Mouse (Mus musculus) Muller cell, postnatal 12 days (primary cell): ENCODE measurements at regions not wholly inside any gene's neighbourhood (a gene's known extent, or its start where the extent isn't known, plus 50 kb on each side); places are given as distances from the start of the nearest gene placed in this dataset.
A peak's percentile ranks its signal among the peaks of the same experiment; 100 is the strongest.

Experiments
- DNase-seq: peaks from one replicate; pipeline ENCODE4 v3.0.0-alpha.2; 2015; ENCODE audit errors: inconsistent ontology term

DNA sequence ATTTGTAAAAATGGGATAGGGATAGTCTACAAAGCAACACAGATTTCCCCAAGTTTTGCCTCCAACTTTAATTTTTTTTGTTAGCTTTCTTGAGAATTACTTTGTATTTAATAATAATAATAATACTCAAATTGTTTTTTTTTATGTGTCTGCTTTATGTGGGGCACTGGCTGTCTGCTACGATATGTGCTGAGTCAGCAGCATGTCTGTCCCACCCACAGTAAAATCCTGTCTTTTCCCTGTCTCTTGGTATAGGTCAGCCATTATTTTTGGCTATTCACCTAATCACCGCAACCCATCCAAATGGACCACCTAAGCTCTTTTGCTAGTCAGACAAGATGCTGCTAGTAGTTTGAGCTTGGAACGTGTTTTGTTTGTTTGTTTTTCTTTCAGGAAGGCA is 473.0 kb downstream of the Hs3st4 start:
- no peak for DNase-seq

- DNase-seq, result no peak
Measured at GRCm38 (mm10) chr7:124487326-124487725, 504.7 kb downstream of the Hs3st4 start.

- DNase-seq, result no peak
Measured at GRCm38 (mm10) chr7:124491109-124491793, 508.6 kb downstream of the Hs3st4 start.

DNA sequence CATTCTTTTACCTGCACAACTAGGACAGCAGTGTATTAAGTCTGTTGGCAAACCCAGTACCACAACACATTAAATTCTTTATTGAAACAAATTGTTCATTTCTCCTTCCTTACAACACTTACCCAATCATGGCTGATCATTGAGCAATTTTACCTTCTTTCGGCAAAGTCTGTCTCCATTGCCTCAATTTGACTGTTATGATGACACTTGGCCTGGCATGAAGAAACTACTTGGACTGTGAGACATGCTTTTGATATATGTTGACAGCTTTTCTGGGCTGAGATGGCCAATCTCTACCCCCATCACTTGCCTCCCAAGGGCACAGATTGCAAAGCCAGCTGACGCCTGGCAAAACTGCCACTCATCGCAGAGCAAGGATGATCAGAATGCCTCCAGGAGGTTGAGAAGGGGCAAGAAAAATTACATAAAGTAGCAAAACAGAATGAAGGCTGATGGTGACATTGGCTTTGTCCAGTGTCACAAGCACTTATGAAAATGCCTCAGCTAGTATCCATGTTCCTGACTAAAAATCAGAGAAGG is 509.3 kb downstream of the Hs3st4 start:
- no peak for DNase-seq

GRCm38 (mm10) chr7:124500636-124501035 is 518.0 kb downstream of the Hs3st4 start:
- no peak for DNase-seq

- DNase-seq, result no peak
Measured at GRCm38 (mm10) chr7:124502760-124503159, 520.1 kb downstream of the Hs3st4 start.

- no peak for DNase-seq
Measured at GRCm38 (mm10) chr7:124549038-124549437, 566.4 kb downstream of the Hs3st4 start.

DNA sequence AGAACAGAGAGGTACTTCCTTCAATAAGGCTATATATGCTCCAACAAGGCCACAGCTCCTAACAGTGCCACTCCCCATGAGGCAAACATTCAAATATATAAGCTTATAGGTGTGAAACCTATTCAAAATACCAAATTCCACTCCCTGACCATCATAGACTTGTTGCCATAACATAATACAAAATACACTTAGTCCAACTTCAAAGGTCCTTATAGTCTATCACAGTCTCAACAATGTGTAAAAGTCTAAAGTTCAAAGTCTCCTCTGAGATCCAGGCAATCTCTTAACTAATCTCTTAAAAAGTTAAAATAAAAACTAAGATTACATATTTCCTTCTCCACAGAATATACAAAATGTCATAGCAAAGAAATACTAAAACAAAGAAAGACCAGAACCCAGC is 574.5 kb downstream of the Hs3st4 start:
- DNase-seq, result no peak

DNA sequence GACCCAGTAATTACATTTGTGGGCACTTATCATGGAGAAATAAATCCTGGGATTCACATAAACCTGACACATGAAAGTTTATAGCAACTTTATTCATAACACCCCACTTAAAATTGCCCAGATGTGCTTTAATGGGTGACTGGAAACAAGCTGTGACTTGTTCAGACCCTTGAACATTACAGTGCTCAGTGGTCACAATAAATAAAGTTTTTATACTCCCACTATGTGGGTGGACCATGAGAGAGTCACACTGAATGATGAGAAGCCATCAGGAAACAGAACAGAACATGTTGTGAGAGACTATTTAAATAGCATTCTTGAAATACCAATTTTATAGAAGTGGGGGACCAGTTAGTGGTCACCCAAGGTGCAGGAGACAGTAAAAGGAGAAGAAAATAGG is 588.1 kb downstream of the Hs3st4 start:
- no peak for DNase-seq

GRCm38 (mm10) chr7:124573666-124574065 is 591.0 kb downstream of the Hs3st4 start:
- DNase-seq, result no peak

DNA sequence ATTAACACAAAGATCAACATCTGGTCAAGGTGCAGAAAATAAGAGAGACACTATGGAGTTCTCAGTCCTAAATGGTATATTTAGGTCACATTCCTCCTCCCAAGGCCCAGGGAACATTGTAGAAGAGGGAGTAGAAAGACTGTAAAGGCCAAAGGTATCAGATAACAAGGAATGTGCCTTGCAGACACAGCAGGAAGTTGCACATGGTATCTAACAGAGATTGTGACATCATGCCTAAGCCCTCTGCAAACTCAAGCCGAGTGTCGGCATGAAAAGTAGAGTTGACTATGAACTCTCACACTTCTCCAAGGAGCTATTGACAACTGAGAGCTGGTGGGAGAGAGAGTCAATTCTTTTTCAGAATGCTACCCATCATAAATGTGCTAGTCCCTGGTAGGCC is 598.7 kb downstream of the Hs3st4 start:
- no peak for DNase-seq

DNA sequence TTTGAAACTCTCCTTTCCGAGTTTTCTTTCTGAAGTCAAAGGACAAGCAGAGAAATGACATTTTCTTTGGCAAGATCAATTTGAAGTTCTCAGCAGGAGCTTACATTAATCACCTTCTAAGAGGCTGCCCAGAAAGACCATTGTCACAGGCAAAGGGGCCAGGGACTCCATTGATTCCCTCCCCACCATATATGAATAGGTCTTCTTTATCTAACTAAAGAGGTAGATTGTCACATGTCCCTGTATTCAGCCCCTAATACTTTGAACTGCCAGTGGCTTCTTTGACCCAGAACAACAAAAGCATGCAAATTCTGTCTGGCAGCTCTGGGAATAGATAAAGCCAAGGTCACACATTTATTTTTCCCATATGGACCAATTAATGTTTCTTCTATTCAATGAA is 602.6 kb downstream of the Hs3st4 start:
- no peak for DNase-seq

DNA sequence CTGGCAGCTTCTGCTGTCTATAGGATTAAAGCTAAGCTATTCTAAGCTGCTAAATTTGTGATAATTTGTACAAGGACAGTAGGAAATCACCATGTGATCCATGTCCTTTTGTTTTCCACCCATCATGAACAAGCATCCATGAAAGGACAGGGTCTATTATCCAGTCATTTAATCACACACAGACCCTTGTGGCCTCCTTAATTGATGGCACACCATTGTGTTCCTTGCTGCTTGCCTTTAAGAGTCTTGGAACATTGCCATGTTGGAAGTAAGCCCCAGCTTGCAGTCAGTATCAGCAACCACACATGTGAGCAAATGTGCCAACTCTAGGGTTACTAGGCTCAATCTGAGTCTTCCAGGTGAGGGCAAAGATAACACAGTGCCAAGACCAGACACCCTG is 608.7 kb downstream of the Hs3st4 start:
- no peak for DNase-seq

DNA sequence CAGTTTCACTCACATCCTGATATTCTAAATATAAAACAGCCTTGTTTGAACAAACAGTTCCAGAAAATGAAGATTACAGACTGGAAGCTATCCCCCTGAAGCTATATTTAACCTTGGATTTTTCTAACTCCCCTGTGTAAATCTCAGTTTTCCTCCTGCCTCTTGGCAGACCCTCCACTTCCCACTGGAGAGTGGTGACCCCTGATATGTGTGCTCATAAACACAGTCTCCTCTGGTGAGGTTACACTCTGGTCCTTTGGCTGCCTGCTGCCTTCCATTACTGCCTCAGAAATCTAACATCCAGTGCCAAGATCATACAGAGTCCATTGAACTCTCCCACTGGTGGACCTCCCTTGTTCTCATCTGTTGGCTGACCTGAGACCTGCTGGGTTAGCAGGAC is 610.8 kb downstream of the Hs3st4 start:
- DNase-seq, result no peak

- DNase-seq, result no peak
Measured at GRCm38 (mm10) chr7:124600767-124601166, 618.1 kb downstream of the Hs3st4 start.

GRCm38 (mm10) chr7:124604581-124604980 is 621.9 kb downstream of the Hs3st4 start:
- DNase-seq, result no peak

GRCm38 (mm10) chr7:124605978-124606377 is 623.3 kb downstream of the Hs3st4 start:
- DNase-seq, result no peak

DNA sequence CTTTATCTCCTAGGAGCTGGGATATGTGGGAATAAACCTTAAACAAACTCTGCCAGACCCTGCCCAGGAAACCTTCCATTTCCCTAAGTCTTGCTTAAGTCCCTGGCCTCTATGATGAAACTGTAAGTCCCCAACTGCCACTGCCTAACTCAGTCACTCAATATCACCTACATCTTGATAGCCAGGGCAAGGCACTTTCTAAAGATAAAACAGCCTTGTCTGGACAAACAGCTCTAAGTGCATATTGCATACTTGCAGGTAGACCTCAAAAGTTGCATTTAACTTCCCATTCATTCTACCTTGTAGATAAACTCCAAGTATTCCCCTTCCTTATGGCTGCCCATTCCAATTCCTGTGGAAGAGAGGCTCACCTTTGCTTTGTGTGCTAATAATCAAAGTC is 624.4 kb downstream of the Hs3st4 start:
- no peak for DNase-seq

- DNase-seq, result no peak
Measured at GRCm38 (mm10) chr7:124610437-124610836, 627.8 kb downstream of the Hs3st4 start.

GRCm38 (mm10) chr7:124647131-124647530 is 664.5 kb downstream of the Hs3st4 start:
- no peak for DNase-seq

DNA sequence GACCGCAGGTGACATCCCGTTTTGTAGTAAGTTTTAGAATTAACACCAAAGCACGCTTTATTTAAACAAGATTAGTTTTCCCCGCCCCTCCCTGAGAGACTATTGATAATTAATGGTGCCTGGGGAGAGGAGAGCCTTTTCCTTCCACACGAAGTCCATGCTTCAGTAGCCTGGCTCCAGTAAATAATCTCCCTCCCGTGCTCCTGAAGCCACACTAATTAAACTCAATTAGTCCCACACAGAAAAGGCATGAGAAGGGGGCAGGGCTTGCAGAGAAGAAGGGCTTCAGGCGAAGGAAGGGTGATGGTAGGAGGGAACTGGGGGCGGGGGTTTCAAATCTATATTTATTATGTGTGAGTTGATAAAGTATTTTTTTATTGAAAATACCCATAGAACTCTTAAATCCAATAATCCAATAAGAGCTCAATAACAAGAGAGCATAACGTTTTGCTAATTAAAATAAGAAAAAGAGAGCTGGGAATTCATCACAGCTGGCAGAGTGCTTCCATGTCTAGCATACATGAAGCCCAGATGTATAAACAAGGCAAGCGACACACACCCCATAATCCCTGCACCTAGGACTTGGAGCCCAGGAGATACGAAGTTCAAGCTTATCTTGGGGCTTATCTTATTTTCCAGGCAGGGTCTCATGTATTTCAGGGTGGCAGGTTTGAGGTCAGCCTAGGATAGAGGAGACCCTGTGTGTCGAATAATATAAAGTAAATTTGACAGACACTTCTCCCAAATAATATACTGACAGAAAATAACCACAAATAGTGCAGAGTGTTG is 684.7 kb downstream of the Hs3st4 start:
- no peak for DNase-seq

GRCm38 (mm10) chr7:124668058-124668457 is 685.4 kb downstream of the Hs3st4 start:
- DNase-seq, result no peak

DNA sequence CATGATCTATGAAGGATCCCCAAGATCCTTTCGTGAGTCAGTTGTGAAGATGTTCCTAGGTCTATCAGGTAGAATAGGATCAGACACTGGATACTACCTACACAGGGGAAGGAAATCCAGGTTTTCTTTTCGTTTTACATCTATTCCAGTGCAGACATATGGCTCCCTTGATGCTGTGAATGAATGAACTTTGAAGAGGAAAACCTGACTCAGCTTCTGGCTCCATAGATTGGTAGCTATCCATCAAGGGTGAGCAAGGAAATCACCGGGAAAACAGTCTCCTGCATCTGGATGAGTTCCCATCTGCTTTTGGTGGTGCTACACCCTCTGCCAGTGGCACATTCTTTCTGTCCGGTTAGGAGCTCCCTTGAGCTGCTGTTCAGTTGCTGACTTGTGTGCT is 687.8 kb downstream of the Hs3st4 start:
- DNase-seq, result peak; percentile 9
